Mouse (Mus musculus) forebrain, embryonic 10.5 days (tissue): ENCODE results near the gene Qsox2. TPM values are rescaled to one million over a fixed set of nuclear protein-coding genes. Genes with fewer than 3 reads are reported as not detected.
A peak's percentile ranks its signal among the peaks of the same experiment; 100 is the strongest.

ENCODE experiments used
- DNase-seq: peaks from one replicate; pipeline ENCODE4 v3.0.0-alpha.2; 2017; ENCODE audit warnings: low spot score; ENCODE audit errors: extremely low spot score
- H3K27ac ChIP-seq: fragments of 300-500 bp; sonication (generic); 2 replicates; pipeline ENCODE4 v1.5.1; 2016; ENCODE audit warnings: mild to moderate bottlenecking
- H3K27me3 ChIP-seq: fragments of 300-500 bp; sonication (generic); 2 replicates; pipeline ENCODE4 v1.6.1; 2016; ENCODE audit warnings: mild to moderate bottlenecking; ENCODE audit not compliant: poor library complexity, severe bottlenecking
- H3K36me3 ChIP-seq: fragments of 300-500 bp; sonication (generic); replicated peaks from 2 replicates; pipeline ENCODE4 v1.6.1; 2016; ENCODE audit warnings: mild to moderate bottlenecking, moderate library complexity
- H3K4me1 ChIP-seq: fragments of 300-500 bp; sonication (generic); 2 replicates; pipeline ENCODE4 v1.6.1; 2016
- H3K4me3 ChIP-seq: fragments of 300-500 bp; sonication (generic); 2 replicates; pipeline ENCODE4 v1.5.1; 2016; ENCODE audit warnings: mild to moderate bottlenecking, moderate library complexity
- H3K9me3 ChIP-seq: fragments of 300-500 bp; sonication (generic); 2 replicates; pipeline ENCODE4 v1.6.1; 2016; ENCODE audit warnings: mild to moderate bottlenecking, moderate library complexity
- WGBS: fragments of 180-500 bp; shearing (Covaris S2); methylation state at CpG from one replicate; pipeline ENCODE4 v1.1.7; 2016; 5-methylcytosine and 5-hydroxymethylcytosine counted together
- polyA plus RNA-seq: library from polyadenylated mRNA; unstranded; fragments of >200 nt; fragmentation: Nextera tagmentation; extraction: Ambion mirVana; gene quantifications from 2 replicates; pipeline ENCODE4 v1.2.1, GENCODE M21; 2016

Qsox2 gene
- polyA plus RNA-seq, 1 experiment from 2014 or later: 21.1 TPM

DNA sequence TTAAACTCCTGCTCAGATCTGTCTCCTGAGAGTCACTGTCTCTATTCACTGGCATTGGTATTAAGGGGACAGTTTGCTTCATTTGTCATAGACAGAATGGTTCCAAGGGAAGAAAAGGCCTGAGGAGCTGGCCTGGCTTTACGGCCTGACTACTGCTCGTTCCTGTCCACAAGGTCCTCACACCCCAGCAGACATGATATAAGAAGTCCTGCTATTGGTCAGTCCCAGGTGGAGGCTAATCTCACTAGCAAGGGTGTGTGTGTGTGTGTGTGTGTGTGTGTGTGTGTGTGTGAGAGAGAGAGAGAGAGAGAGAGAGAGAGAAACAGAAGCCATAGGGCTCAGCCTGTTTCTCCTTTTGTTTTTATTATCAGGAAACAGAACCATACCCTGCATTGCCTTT lies 60.1 kb downstream of the Qsox2 start:
- H3K36me3 ChIP-seq: no peaks in the 10 kb centered on the region
- H3K4me1 ChIP-seq: peaks cover 26% of the 10 kb centered on the region
- H3K4me3 ChIP-seq: no peak overlapping the region
- no peak overlapping the region for H3K27ac ChIP-seq
- 0 out of 2 replicates have a peak, but pooled peaks cover 10% of the 10 kb centered on the region for H3K27me3 ChIP-seq
- DNase-seq: no peak
- 63% methylated on average over 2 of the region's 2 CpGs for WGBS
- no peaks in the 10 kb centered on the region for H3K9me3 ChIP-seq

- Histone ChIP-seq H3K27me3 (0 out of 2 replicates have a peak, but pooled peaks cover 10% of the 10 kb centered on the region), H3K4me1 (peaks cover 24% of the 10 kb centered on the region), H3K4me3 (no peak overlapping the region), H3K9me3 (no peaks in the 10 kb centered on the region), H3K36me3 (no peaks in the 10 kb centered on the region), H3K27ac (no peak overlapping the region)
- WGBS: 61% methylated on average over 5 of the region's 5 CpGs
- DNase-seq: no peak
These were observed 60.6 kb downstream of the Qsox2 start for GRCm38 (mm10) chr2:26176731-26177130.

DNA sequence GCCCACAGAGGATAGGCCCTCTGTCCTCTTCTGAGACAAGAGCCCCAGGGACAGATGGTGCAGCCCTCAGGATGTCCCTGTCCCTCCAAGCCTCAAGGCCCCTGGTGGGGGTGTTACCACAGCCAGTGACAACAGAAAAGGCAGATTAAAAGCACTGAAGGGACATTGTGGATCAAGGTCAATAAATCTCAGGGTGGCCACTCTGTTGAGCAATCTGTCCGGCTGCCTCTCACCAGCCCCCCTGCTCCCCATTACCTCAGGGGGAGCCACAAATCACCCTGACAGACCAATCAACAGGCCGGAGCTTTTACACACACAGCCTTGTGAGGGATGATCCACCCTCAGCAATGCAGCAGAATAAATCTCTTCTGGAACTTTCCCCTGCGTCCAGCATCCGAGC lies 62.1 kb downstream of the Qsox2 start:
- peaks cover 18% of the 10 kb centered on the region for H3K27me3 ChIP-seq
- WGBS: 55% methylated on average over 4 of the region's 4 CpGs
- no peak overlapping the region for H3K27ac ChIP-seq
- no peak for DNase-seq
- H3K9me3 ChIP-seq: no peaks in the 10 kb centered on the region
- peaks cover 36% of the 10 kb centered on the region for H3K4me1 ChIP-seq
- no peaks in the 10 kb centered on the region for H3K36me3 ChIP-seq
- no peak overlapping the region for H3K4me3 ChIP-seq

DNA sequence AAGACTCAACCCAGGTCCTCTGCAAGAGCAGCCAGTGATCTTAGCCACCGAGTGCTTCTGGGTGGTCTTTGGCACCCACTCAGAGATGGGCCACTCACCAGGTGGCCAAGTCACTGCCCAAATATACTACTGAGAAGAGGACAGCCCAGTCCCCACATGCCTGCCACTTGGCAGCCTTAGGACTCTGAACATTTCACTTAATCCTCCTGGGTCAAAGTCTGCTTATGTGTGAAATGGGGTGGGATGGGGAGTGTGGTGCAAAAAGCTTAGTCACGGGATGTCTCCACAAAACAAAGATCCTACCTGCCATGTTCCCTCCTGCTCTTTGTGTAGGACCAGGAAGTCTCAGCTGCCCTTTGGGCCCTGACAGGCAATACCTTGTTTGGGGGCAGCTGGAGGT lies 65.2 kb downstream of the Qsox2 start:
- WGBS: 90% methylated on average over 2 of the region's 2 CpGs
- Histone ChIP-seq H3K4me1 (peaks cover 51% of the 10 kb centered on the region), H3K27me3 (peaks cover 21% of the 10 kb centered on the region)

DNA sequence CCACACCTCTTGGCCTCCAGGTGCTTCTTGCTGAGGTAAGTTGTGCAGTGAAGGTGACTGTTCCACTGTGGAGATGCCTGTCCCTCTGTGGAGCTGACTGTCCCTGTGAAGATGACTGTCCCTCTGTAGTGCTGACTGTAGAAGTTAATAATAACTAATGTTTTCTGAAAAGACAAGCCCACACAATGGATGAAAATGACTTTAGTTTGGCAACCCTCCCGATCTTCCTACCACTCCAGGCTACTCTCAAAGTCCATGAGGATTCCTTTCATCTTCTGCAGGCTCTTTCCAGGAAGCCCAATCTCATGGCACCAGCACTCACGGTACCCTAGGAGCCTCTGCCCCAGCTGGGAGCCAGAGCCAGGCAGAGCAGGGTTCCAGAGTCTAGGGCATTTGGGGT lies 66.9 kb downstream of the Qsox2 start:
- whole genome bisulfite sequencing: 59% methylated on average over 2 of the region's 2 CpGs
- H3K36me3 ChIP-seq: no peaks in the 10 kb centered on the region
- no peak for DNase-seq
- peaks cover 36% of the 10 kb centered on the region for H3K4me1 ChIP-seq
- H3K27me3 ChIP-seq: peaks cover 11% of the 10 kb centered on the region
- no peak overlapping the region for H3K4me3 ChIP-seq
- no peaks in the 10 kb centered on the region for H3K9me3 ChIP-seq
- no peak overlapping the region for H3K27ac ChIP-seq

More for the DNA sequence above, 65.2 kb downstream of the Qsox2 start:
- no peaks in the 10 kb centered on the region for H3K36me3 ChIP-seq
- no peak overlapping the region for H3K4me3 ChIP-seq
- no peaks in the 10 kb centered on the region for H3K9me3 ChIP-seq
- H3K27ac ChIP-seq: no peak overlapping the region
- DNase-seq: no peak

DNA sequence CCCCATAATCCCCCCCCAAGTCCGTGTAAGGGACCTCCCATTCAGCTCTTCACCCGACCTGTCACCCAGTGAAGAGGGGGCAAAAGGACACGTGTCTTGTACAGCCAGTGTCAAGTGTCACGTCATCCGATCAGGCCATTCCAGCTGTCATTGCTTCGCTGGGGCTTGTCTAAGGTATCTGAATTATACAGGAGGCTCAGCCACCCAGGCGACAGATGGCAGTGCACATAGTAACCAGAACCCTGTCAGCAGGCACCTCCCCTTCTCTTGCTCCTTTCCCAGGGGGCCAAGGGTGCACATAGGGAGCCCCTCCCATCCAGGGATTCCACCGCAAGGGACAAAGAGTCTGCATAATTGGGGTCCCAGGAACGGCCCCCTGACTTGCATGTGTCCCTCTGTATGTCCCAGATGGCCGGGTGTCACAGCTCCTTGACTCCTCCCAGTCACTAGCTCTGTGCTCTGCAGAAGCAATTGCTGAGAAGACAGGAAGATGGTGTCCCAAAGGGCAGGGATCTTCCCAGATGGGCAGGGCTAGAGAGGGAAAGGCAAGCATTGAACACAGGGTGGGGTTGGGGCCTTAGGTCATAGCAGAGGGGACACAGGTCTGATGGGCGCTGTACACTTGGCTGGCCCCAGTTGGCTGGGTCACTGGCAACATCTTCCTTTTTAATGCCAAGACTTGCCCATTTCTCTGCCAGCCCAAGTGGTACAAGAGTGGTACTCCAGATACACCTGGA lies 68.3 kb downstream of the Qsox2 start:
- WGBS: 43% methylated on average over 11 of the region's 11 CpGs
- Histone ChIP-seq H3K9me3 (no peaks in the 10 kb centered on the region), H3K4me1 (peaks cover 33% of the 10 kb centered on the region), H3K27ac (0 out of 2 replicates have a peak overlapping the region, but pooled peaks have one; percentile 15), H3K27me3 (peaks cover 11% of the 10 kb centered on the region), H3K4me3 (no peak overlapping the region), H3K36me3 (no peaks in the 10 kb centered on the region)
- no peak for DNase-seq

DNA sequence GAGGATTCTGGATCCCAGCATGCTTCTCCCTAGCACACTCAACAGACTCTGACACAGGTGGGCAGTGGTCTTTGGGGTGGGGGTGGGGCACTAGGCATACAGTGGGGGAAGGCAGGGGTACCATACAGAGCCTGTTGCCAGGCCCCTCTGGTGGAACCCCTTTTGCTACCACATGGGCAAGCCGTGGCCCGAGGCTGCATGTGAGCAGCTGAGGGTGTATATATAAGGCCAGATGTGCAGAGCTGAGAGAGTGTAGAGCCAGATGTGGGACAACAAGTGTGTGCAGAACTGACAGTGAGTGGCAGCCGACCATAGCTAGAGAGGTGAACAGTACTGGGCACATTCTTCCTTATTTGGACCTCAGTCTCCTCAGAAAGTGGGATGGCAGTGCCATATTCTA lies 70.4 kb downstream of the Qsox2 start:
- Histone ChIP-seq H3K36me3 (no peaks in the 10 kb centered on the region), H3K4me1 (peaks cover 45% of the 10 kb centered on the region), H3K27me3 (peaks cover 11% of the 10 kb centered on the region), H3K9me3 (no peaks in the 10 kb centered on the region), H3K27ac (no peak overlapping the region), H3K4me3 (no peak overlapping the region)
- no peak for DNase-seq
- 85% methylated on average over 3 of the region's 3 CpGs for WGBS

Other genes starting within 250 kb of the Qsox2 start
- 85.3 and 86.2 TPM in 2 replicates for gene Ubac1, start 215.8 kb downstream of the Qsox2 start, polyA plus RNA-seq
- gene Nacc2, start 114.3 kb downstream of the Qsox2 start, polyA plus RNA-seq: 4.9 and 5.8 TPM in 2 replicates
- 0.22 and 0.29 TPM in 2 replicates for gene Lhx3, start 29.2 kb downstream of the Qsox2 start, polyA plus RNA-seq
- gene Ccdc187, start 57.0 kb upstream of the Qsox2 start, polyA plus RNA-seq: 0.05 and 0.07 TPM in 2 replicates
- 77.9 and 78.0 TPM in 2 replicates for gene Gpsm1, start 78.0 kb upstream of the Qsox2 start, polyA plus RNA-seq
- gene Dnlz, start 114.6 kb upstream of the Qsox2 start, polyA plus RNA-seq: 33.8 and 37.2 TPM in 2 replicates
- gene Card9, start 123.4 kb upstream of the Qsox2 start, polyA plus RNA-seq: 1.00 and 1.2 TPM in 2 replicates
- gene Snapc4, start 143.1 kb upstream of the Qsox2 start, polyA plus RNA-seq: 37.8 and 38.9 TPM in 2 replicates
- 127 and 128 TPM in 2 replicates for gene Entr1, start 151.8 kb upstream of the Qsox2 start, polyA plus RNA-seq
- gene Pmpca, start 151.8 kb upstream of the Qsox2 start, polyA plus RNA-seq: 151 and 156 TPM in 2 replicates
- 24.6 and 25.5 TPM in 2 replicates for gene Inpp5e, start 171.7 kb upstream of the Qsox2 start, polyA plus RNA-seq
- gene Sec16a, start 207.7 kb upstream of the Qsox2 start, polyA plus RNA-seq: 27.0 and 29.8 TPM in 2 replicates